Mouse (Mus musculus) lung, embryonic 16.5 days (tissue): Measurements from ENCODE around the gene Htatip2. TPM values are rescaled to one million over a fixed set of nuclear protein-coding genes. Genes with fewer than 3 reads are reported as not detected.
A peak's percentile ranks its signal among the peaks of the same experiment; 100 is the strongest.

Source experiments
- ATAC-seq: fragments of 200-750 bp; cut with Nextera tagmentation; 2 replicates; pipeline ENCODE4 v1.8.0; 2017; ENCODE audit warnings: low read depth, mild to moderate bottlenecking, moderate library complexity
- H3K27ac ChIP-seq: fragments of 300-500 bp; sonication (generic); 2 replicates; pipeline ENCODE4 v1.5.1; 2014; ENCODE audit warnings: mild to moderate bottlenecking, control low read depth, low read length
- H3K27me3 ChIP-seq: fragments of 300-500 bp; sonication (generic); 2 replicates; pipeline ENCODE4 v1.6.1; 2014; ENCODE audit warnings: low read depth, low read length, mixed read lengths; ENCODE audit not compliant: control insufficient read depth, insufficient read depth
- H3K36me3 ChIP-seq: fragments of 300-500 bp; sonication (generic); 2 replicates; pipeline ENCODE4 v1.6.1; 2014; ENCODE audit warnings: low read length; ENCODE audit not compliant: control insufficient read depth, insufficient read depth
- H3K4me1 ChIP-seq: fragments of 300-500 bp; sonication (generic); replicated peaks from 2 replicates; pipeline ENCODE4 v1.6.1; 2014; ENCODE audit warnings: low read length, mixed read lengths; ENCODE audit not compliant: control insufficient read depth, insufficient read depth
- H3K4me2 ChIP-seq: fragments of 300-500 bp; sonication (generic); 2 replicates; pipeline ENCODE4 v1.6.1; 2014; ENCODE audit warnings: low read depth, low read length, control low read depth
- H3K4me3 ChIP-seq: fragments of 300-500 bp; sonication (generic); 2 replicates; pipeline ENCODE4 v1.5.1; 2014; ENCODE audit warnings: mild to moderate bottlenecking, low read length, control low read depth
- H3K9ac ChIP-seq: fragments of 300-500 bp; sonication (generic); 2 replicates; pipeline ENCODE4 v1.6.1; 2014; ENCODE audit warnings: low read length, control low read depth
- H3K9me3 ChIP-seq: fragments of 300-500 bp; sonication (generic); 2 replicates; pipeline ENCODE4 v1.6.1; 2016; ENCODE audit warnings: low read length; ENCODE audit not compliant: control insufficient read depth
- WGBS: fragments of 180-500 bp; shearing (Covaris S2); extraction: QIAGEN DNeasy Blood & Tissue Kit; methylation state at CpG from one replicate; pipeline ENCODE4 v1.1.7; 2014; 5-methylcytosine and 5-hydroxymethylcytosine counted together
- polyA plus RNA-seq: library from polyadenylated mRNA; unstranded; fragments of >200 nt; fragmentation: Nextera tagmentation; extraction: Ambion mirVana; gene quantifications from 2 replicates; pipeline ENCODE4 v1.2.1, GENCODE M21; 2015

Gene Htatip2
- polyA plus RNA-seq, 1 experiment from 2014 or later: 16.5 TPM

GRCm38 (mm10) chr7:49752730-49753506, 6.0 kb upstream of the Htatip2 start:
- H3K9ac ChIP-seq: no peak overlapping the region

GRCm38 (mm10) chr7:49754767-49755166, 4.1 kb upstream of the Htatip2 start:
- H3K36me3 ChIP-seq: no peaks in the 10 kb centered on the region
- no peak overlapping the region for H3K4me2 ChIP-seq
- no peaks in the 10 kb centered on the region for H3K9me3 ChIP-seq
- no peak for ATAC-seq
- WGBS: 3% methylated on average over 9 of the region's 9 CpGs
- H3K4me3 ChIP-seq: no peak overlapping the region
- no peak overlapping the region for H3K9ac ChIP-seq
- 0 out of 2 replicates have a peak, but pooled peaks cover 3% of the 10 kb centered on the region for H3K4me1 ChIP-seq
- H3K27me3 ChIP-seq: peaks cover 7% of the 10 kb centered on the region
- H3K27ac ChIP-seq: no peak overlapping the region

More at GRCm38 (mm10) chr7:49752730-49753506, 6.0 kb upstream of the Htatip2 start:
- 19% methylated on average over 25 of the region's 25 CpGs for WGBS
- peak; percentile 43; the same call in 1 of the 2 replicates for ATAC-seq
- Histone ChIP-seq H3K9me3 (no peaks in the 10 kb centered on the region), H3K4me3 (peak overlapping the region; percentile 18; the same call in 1 of the 2 replicates), H3K27me3 (peaks cover 7% of the 10 kb centered on the region), H3K36me3 (no peaks in the 10 kb centered on the region), H3K4me1 (no peaks in the 10 kb centered on the region), H3K27ac (no peak overlapping the region), H3K4me2 (peak overlapping the region; percentile 47)

GRCm38 (mm10) chr7:49762605-49763004, 3.7 kb downstream of the Htatip2 start:
- WGBS: 68% methylated on average over 13 of the region's 13 CpGs
- no peak overlapping the region for H3K9ac ChIP-seq
- no peak overlapping the region for H3K27ac ChIP-seq
- no peak overlapping the region for H3K4me2 ChIP-seq
- H3K4me1 ChIP-seq: 0 out of 2 replicates have a peak, but pooled peaks cover 3% of the 10 kb centered on the region
- H3K4me3 ChIP-seq: no peak overlapping the region
- ATAC-seq: no peak
- no peaks in the 10 kb centered on the region; the same call in 1 of the 2 replicates for H3K36me3 ChIP-seq
- H3K27me3 ChIP-seq: no peaks in the 10 kb centered on the region
- no peaks in the 10 kb centered on the region for H3K9me3 ChIP-seq

GRCm38 (mm10) chr7:49764011-49764716, 5.2 kb downstream of the Htatip2 start:
- Histone ChIP-seq H3K27me3 (no peaks in the 10 kb centered on the region), H3K4me3 (no peak overlapping the region), H3K27ac (no peak overlapping the region), H3K36me3 (no peaks in the 10 kb centered on the region; the same call in 1 of the 2 replicates), H3K4me1 (0 out of 2 replicates have a peak, but pooled peaks cover 3% of the 10 kb centered on the region), H3K4me2 (no peak overlapping the region), H3K9me3 (no peaks in the 10 kb centered on the region), H3K9ac (no peak overlapping the region)
- ATAC-seq: no peak; the same call in 1 of the 2 replicates
- WGBS: 54% methylated on average over 10 of the region's 10 CpGs

GRCm38 (mm10) chr7:49766166-49766565, 7.3 kb downstream of the Htatip2 start:
- no peak overlapping the region for H3K4me2 ChIP-seq
- H3K9me3 ChIP-seq: no peaks in the 10 kb centered on the region
- H3K36me3 ChIP-seq: no peaks in the 10 kb centered on the region; the same call in 1 of the 2 replicates
- no peaks in the 10 kb centered on the region for H3K4me1 ChIP-seq
- no peak overlapping the region for H3K4me3 ChIP-seq
- no peak overlapping the region for H3K9ac ChIP-seq
- no peak for ATAC-seq
- no peak overlapping the region for H3K27ac ChIP-seq
- 72% methylated on average over 7 of the region's 7 CpGs for WGBS
- no peaks in the 10 kb centered on the region for H3K27me3 ChIP-seq

- no peak overlapping the region for H3K4me2 ChIP-seq
- no peaks in the 10 kb centered on the region for H3K9me3 ChIP-seq
- no peak for ATAC-seq
- WGBS: 61% methylated on average over 9 of the region's 9 CpGs
- no peaks in the 10 kb centered on the region; the same call in 1 of the 2 replicates for H3K36me3 ChIP-seq
- H3K4me3 ChIP-seq: no peak overlapping the region
- H3K27ac ChIP-seq: no peak overlapping the region
- H3K4me1 ChIP-seq: no peaks in the 10 kb centered on the region
- no peaks in the 10 kb centered on the region for H3K27me3 ChIP-seq
- no peak overlapping the region for H3K9ac ChIP-seq
These were observed 9.6 kb downstream of the Htatip2 start for GRCm38 (mm10) chr7:49768509-49768908.

- Histone ChIP-seq H3K27ac (no peak overlapping the region), H3K4me1 (peaks cover 6% of the 10 kb centered on the region), H3K27me3 (no peaks in the 10 kb centered on the region), H3K4me2 (no peak overlapping the region), H3K9me3 (no peaks in the 10 kb centered on the region), H3K36me3 (no peaks in the 10 kb centered on the region), H3K4me3 (no peak overlapping the region), H3K9ac (no peak overlapping the region)
- no peak for ATAC-seq
- 83% methylated on average over 2 of the region's 2 CpGs for WGBS
These were observed 15.5 kb downstream of the Htatip2 start for GRCm38 (mm10) chr7:49774396-49774795.

GRCm38 (mm10) chr7:49777585-49777984, 18.7 kb downstream of the Htatip2 start:
- 51% methylated on average over 3 of the region's 3 CpGs for WGBS
- 0 out of 2 replicates have a peak, but pooled peaks have one; percentile 5 for ATAC-seq
- Histone ChIP-seq H3K9ac (no peak overlapping the region), H3K27me3 (no peaks in the 10 kb centered on the region), H3K4me1 (peaks cover 12% of the 10 kb centered on the region), H3K4me2 (no peak overlapping the region), H3K9me3 (no peaks in the 10 kb centered on the region), H3K27ac (no peak overlapping the region), H3K4me3 (no peak overlapping the region), H3K36me3 (peaks cover 5% of the 10 kb centered on the region; the same call in 1 of the 2 replicates)
